Mouse (Mus musculus): ENCODE data around the gene Maob. TPM values are rescaled to one million over a fixed set of nuclear protein-coding genes. Genes with fewer than 3 reads are reported as not detected.
A peak's percentile ranks its signal among the peaks of the same experiment; 100 is the strongest.

The Maob gene
- polyA plus RNA-seq, 1 experiment from 2014 or later = 17.7 TPM

DNA sequence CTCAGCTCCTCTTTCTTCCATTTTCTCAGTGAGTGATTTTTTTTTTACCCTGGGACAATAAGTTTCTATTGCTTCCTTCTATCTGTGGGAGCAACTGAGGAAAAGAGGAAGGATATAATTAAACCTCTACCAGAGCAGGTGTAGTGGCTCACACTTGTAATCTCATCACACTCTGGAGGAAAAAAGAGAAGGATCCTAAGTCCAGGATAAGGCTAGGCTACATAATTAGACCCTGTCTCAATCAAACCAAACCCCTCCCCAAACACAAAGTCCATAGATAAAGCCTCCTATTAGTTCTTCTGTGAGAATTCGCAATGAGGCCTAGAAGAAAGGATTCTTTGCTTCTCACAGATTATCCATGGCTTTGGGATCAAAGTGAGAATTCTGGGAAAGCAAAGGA is 49.7 kb downstream of the Maob start:
- no peaks in the 10 kb centered on the region for H3K4me1 ChIP-seq (replicated peaks; ENCODE audit: control insufficient read depth, insufficient read depth, low read length)
- H3K4me2 ChIP-seq (ENCODE audit: low read length) = no peak overlapping the region
- H3K27me3 ChIP-seq (replicated peaks; ENCODE audit: control insufficient read depth, insufficient read depth, low read length) = no peaks in the 10 kb centered on the region
- H3K36me3 ChIP-seq (ENCODE audit: control insufficient read depth, insufficient read depth, low read length) = no peaks in the 10 kb centered on the region
- ATAC-seq (replicated peaks; ENCODE audit: low FRiP score, low TSS enrichment, low read depth) (no peak), DNase-seq (ENCODE audit: low spot score) (no peak)
- H3K27ac ChIP-seq (ENCODE audit: low read depth) = no peak overlapping the region
- H3K9ac ChIP-seq (ENCODE audit: low read length) = no peak overlapping the region
- H3K4me3 ChIP-seq (ENCODE audit: low read depth, low read length) = no peak overlapping the region
- 78% methylated on average over 1 of the region's 1 CpGs for WGBS
- no peaks in the 10 kb centered on the region for H3K9me3 ChIP-seq (ENCODE audit: control insufficient read depth, low read length)

DNA sequence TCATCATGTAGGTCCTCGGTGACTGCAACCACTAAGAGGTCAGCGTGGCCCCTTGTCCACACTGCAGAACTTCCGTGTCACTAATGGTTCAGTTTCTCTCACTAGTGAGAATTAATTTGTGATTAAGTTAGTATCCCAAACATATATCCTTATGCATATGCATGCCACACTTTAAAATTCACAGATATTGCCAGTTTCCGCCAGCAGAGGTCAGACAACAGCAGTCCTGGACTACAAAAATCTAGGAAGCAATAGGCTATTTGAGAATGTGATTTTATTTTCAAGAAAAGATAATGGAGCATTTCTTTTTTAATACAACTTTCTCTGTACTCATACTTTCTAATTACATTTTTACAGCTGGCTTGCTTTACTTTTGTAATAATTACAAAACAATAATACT is 51.0 kb downstream of the Maob start:
- H3K4me3 ChIP-seq (ENCODE audit: low read depth, low read length) = no peak overlapping the region

DNA sequence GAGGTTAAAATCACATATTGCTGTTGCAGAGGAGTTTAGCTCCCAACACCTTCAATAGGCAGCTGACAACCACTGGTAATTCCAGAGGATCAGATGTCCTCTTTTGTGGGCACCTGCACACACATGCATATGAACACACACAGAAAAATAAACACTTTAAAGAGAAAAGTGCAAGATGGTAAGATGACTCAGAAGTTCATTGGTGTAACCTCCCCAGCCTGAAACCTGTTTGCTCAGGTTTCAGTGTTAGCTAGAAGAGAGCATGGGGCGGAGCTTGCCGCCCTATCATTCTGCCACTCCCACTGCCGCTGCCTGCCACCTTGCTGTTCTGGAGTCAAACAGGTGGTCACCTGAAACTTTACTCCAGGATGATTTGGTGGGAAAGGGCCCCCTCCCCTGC is 55.7 kb downstream of the Maob start:
- Histone ChIP-seq H3K36me3 (ENCODE audit: control insufficient read depth, insufficient read depth, low read length) (no peaks in the 10 kb centered on the region), H3K27ac (ENCODE audit: low read depth) (no peak overlapping the region), H3K9ac (ENCODE audit: low read length) (no peak overlapping the region), H3K9me3 (ENCODE audit: control insufficient read depth, low read length) (no peaks in the 10 kb centered on the region), H3K4me2 (ENCODE audit: low read length) (no peak overlapping the region), H3K27me3 (replicated peaks; ENCODE audit: control insufficient read depth, insufficient read depth, low read length) (no peaks in the 10 kb centered on the region), H3K4me3 (ENCODE audit: low read depth, low read length) (no peak overlapping the region), H3K4me1 (replicated peaks; ENCODE audit: control insufficient read depth, insufficient read depth, low read length) (no peaks in the 10 kb centered on the region)
- DNase-seq (ENCODE audit: low spot score) (no peak), ATAC-seq (replicated peaks; ENCODE audit: low FRiP score, low TSS enrichment, low read depth) (no peak)
- 37% methylated on average over 3 of the region's 3 CpGs for WGBS

More for the DNA sequence above, 51.0 kb downstream of the Maob start:
- ATAC-seq (replicated peaks; ENCODE audit: low FRiP score, low TSS enrichment, low read depth) = no peak
- Histone ChIP-seq H3K27ac (ENCODE audit: low read depth) (no peak overlapping the region), H3K4me1 (replicated peaks; ENCODE audit: control insufficient read depth, insufficient read depth, low read length) (no peaks in the 10 kb centered on the region), H3K27me3 (replicated peaks; ENCODE audit: control insufficient read depth, insufficient read depth, low read length) (no peaks in the 10 kb centered on the region), H3K9ac (ENCODE audit: low read length) (no peak overlapping the region), H3K4me2 (ENCODE audit: low read length) (no peak overlapping the region), H3K9me3 (ENCODE audit: control insufficient read depth, low read length) (no peaks in the 10 kb centered on the region), H3K36me3 (ENCODE audit: control insufficient read depth, insufficient read depth, low read length) (no peaks in the 10 kb centered on the region)
- WGBS = 68% methylated on average over 4 of the region's 4 CpGs
- DNase-seq (ENCODE audit: low spot score) = peak; percentile 52

DNA sequence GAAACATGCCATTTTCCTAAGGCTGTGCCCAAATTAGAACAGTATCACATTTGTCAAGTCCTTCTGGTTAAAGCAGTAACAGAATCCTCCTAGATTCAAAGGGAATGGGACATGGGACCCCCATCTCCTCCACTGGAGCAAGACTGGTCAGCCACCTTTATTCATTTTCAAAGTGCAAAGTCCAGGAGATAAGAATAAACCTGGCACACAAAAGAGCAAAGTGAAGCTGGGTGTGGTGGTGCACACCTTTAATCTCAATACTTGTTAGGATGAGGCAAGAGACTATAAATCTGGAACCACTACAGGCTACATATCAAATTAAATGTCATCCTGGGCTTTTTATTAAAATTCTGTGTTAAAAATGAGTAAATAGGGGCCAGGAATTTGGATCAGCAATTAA is 62.4 kb downstream of the Maob start:
- Histone ChIP-seq H3K4me2 (ENCODE audit: low read length) (no peak overlapping the region), H3K27me3 (replicated peaks; ENCODE audit: control insufficient read depth, insufficient read depth, low read length) (no peaks in the 10 kb centered on the region), H3K4me3 (ENCODE audit: low read depth, low read length) (no peak overlapping the region), H3K9ac (ENCODE audit: low read length) (no peak overlapping the region), H3K36me3 (ENCODE audit: control insufficient read depth, insufficient read depth, low read length) (no peaks in the 10 kb centered on the region), H3K27ac (ENCODE audit: low read depth) (no peak overlapping the region), H3K4me1 (replicated peaks; ENCODE audit: control insufficient read depth, insufficient read depth, low read length) (no peaks in the 10 kb centered on the region), H3K9me3 (ENCODE audit: control insufficient read depth, low read length) (no peaks in the 10 kb centered on the region)
- DNase-seq (ENCODE audit: low spot score) (no peak), ATAC-seq (replicated peaks; ENCODE audit: low FRiP score, low TSS enrichment, low read depth) (no peak)

DNA sequence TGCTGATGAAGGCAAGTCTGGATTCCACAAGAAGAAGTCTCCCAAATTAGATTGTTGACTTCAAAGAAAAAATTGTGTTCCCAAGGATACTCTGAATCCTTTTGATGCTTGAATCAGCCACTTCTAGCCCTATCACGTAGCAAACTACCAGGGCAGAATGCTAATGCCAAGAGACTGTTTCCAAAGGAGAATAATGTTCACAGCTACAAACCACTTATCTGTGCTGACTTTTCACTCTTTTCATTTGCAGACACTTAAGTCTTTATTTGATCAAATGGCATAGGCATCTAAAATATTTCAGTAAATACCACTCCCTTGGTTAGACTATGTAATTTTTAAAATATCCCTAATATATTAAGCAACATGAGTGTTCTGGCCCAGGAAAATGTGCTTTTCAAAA is 68.2 kb downstream of the Maob start:
- DNase-seq (ENCODE audit: low spot score) (no peak), ATAC-seq (replicated peaks; ENCODE audit: low FRiP score, low TSS enrichment, low read depth) (no peak)
- Histone ChIP-seq H3K4me1 (replicated peaks; ENCODE audit: control insufficient read depth, insufficient read depth, low read length) (no peaks in the 10 kb centered on the region), H3K27me3 (replicated peaks; ENCODE audit: control insufficient read depth, insufficient read depth, low read length) (no peaks in the 10 kb centered on the region), H3K4me3 (ENCODE audit: low read depth, low read length) (no peak overlapping the region), H3K27ac (ENCODE audit: low read depth) (no peak overlapping the region), H3K36me3 (ENCODE audit: control insufficient read depth, insufficient read depth, low read length) (no peaks in the 10 kb centered on the region), H3K9ac (ENCODE audit: low read length) (no peak overlapping the region), H3K9me3 (ENCODE audit: control insufficient read depth, low read length) (no peaks in the 10 kb centered on the region), H3K4me2 (ENCODE audit: low read length) (no peak overlapping the region)
- WGBS = 52% methylated on average over 1 of the region's 1 CpGs

DNA sequence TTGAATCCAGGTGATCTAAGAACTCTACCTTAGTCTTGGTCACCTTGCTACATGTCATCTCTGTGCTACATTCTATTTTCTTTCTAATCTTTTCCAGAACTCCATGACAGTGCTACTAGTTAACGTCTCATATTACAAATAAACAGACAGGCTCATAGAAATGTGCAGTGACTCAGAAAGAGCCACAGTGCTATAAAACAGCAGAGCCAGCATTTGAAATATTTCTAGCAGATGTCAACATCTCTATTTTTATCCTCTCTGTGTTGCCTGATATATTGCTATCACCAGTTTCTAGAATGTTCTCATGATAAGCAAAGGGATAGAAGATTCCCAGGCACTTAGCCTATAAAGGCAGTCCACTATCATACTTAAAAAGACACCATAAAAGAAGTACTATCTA is 103.1 kb downstream of the Maob start:
- no peak overlapping the region for H3K9ac ChIP-seq (ENCODE audit: low read length)
- H3K27me3 ChIP-seq (replicated peaks; ENCODE audit: control insufficient read depth, insufficient read depth, low read length) = no peaks in the 10 kb centered on the region
- WGBS = 69% methylated on average over 1 of the region's 1 CpGs
- no peaks in the 10 kb centered on the region for H3K4me1 ChIP-seq (replicated peaks; ENCODE audit: control insufficient read depth, insufficient read depth, low read length)
- ATAC-seq (replicated peaks; ENCODE audit: low FRiP score, low TSS enrichment, low read depth) = no peak
- no peak for DNase-seq (ENCODE audit: low spot score)
- H3K27ac ChIP-seq (ENCODE audit: low read depth) = no peak overlapping the region
- H3K4me2 ChIP-seq (ENCODE audit: low read length) = no peak overlapping the region
- no peaks in the 10 kb centered on the region for H3K9me3 ChIP-seq (ENCODE audit: control insufficient read depth, low read length)
- H3K36me3 ChIP-seq (ENCODE audit: control insufficient read depth, insufficient read depth, low read length) = no peaks in the 10 kb centered on the region
- H3K4me3 ChIP-seq (ENCODE audit: low read depth, low read length) = no peak overlapping the region

DNA sequence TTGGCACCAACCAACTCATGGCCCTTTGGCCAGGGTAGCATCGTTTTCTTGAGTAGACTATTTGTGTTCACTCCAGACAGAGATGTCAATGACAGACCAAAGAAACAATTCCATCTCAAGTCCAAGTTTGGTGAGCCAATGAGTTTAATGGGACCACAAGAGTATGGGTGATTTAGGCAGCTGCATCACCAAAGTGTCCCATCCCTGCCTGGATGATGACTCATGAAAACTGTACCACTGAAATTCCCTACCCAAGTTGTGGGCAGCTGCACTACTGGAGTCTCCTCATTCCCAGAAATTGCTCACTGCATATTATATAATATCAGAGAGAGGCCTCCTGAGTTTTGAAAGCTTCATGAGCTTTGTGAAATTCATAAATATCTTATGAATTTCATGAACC is 111.1 kb downstream of the Maob start:
- Histone ChIP-seq H3K27ac (ENCODE audit: low read depth) (no peak overlapping the region), H3K36me3 (ENCODE audit: control insufficient read depth, insufficient read depth, low read length) (no peaks in the 10 kb centered on the region), H3K27me3 (replicated peaks; ENCODE audit: control insufficient read depth, insufficient read depth, low read length) (no peaks in the 10 kb centered on the region), H3K9me3 (ENCODE audit: control insufficient read depth, low read length) (no peaks in the 10 kb centered on the region), H3K9ac (ENCODE audit: low read length) (no peak overlapping the region), H3K4me2 (ENCODE audit: low read length) (no peak overlapping the region), H3K4me3 (ENCODE audit: low read depth, low read length) (no peak overlapping the region), H3K4me1 (replicated peaks; ENCODE audit: control insufficient read depth, insufficient read depth, low read length) (no peaks in the 10 kb centered on the region)
- 78% methylated on average over 1 of the region's 1 CpGs for WGBS
- ATAC-seq (replicated peaks; ENCODE audit: low FRiP score, low TSS enrichment, low read depth) = no peak
- no peak for DNase-seq (ENCODE audit: low spot score)

Other genes starting within 250 kb of the Maob start
- 14.6 and 15.8 TPM in 2 replicates for gene Maoa, start 197.7 kb downstream of the Maob start, polyA plus RNA-seq (2014; fragmentation: Nextera tagmentation; extraction: Ambion mirVana)
- 0.12 TPM in 1 of 2 replicates, not detected in the other for gene Ndp, start 94.4 kb upstream of the Maob start, polyA plus RNA-seq (2014; fragmentation: Nextera tagmentation; extraction: Ambion mirVana)

Data from intestine, embryonic 14.5 days (tissue).